Mouse (Mus musculus): Measurements from ENCODE around the gene Gm4175. TPM values are rescaled to one million over a fixed set of nuclear protein-coding genes. Genes with fewer than 3 reads are reported as not detected.

The Gm4175 gene
- polyA plus RNA-seq (2014; fragmentation: Illumina TruSeq; extraction: RNeasy Lipid Tissue Mini Kit (QIAGEN cat#74804); ENCODE audit: low replicate concordance): not detected

GRCm38 (mm10) chr7:21761375-21761774 is at the start of gene Gm4175:
Gene Gm4175, minus strand, starts transcription at chr7:21761475.

DNA sequence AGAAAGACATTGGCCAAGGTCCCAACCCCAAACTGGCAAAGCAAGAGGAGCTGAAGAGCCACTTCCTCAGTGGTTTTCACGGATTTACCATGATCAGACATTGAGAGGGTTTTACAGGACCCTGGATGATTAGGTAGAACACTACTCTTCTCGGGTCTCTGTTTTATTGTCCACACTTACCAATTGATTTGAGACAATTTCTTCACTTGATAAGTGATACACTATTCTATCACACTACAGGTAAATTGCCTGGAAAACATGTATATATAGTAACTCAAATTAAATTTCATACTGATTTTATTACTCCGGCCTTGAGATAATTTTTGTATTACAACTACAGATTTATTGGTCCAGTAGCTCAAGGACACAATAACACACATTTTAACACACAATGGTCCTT is 35.4 kb upstream of the Gm4175 start, which contains the start of gene Gm4177:
Gene Gm4177, minus strand, starts transcription at position 101 of the 400 bp plus-strand sequence.

Other genes with a start within 250 kb of the Gm4175 start
- gene Vmn1r130, start 249.7 kb downstream of the Gm4175 start, polyA plus RNA-seq (2014; fragmentation: Illumina TruSeq; extraction: RNeasy Lipid Tissue Mini Kit (QIAGEN cat#74804); ENCODE audit: low replicate concordance): not detected
- not detected for gene Vmn1r131, start 215.4 kb downstream of the Gm4175 start, polyA plus RNA-seq (2014; fragmentation: Illumina TruSeq; extraction: RNeasy Lipid Tissue Mini Kit (QIAGEN cat#74804); ENCODE audit: low replicate concordance)
- not detected for gene Vmn1r132, start 147.4 kb downstream of the Gm4175 start, polyA plus RNA-seq (2014; fragmentation: Illumina TruSeq; extraction: RNeasy Lipid Tissue Mini Kit (QIAGEN cat#74804); ENCODE audit: low replicate concordance)
- gene Gm4177, start 35.3 kb upstream of the Gm4175 start, polyA plus RNA-seq (2014; fragmentation: Illumina TruSeq; extraction: RNeasy Lipid Tissue Mini Kit (QIAGEN cat#74804); ENCODE audit: low replicate concordance): not detected
- not detected for gene Vmn1r135, start 70.9 kb upstream of the Gm4175 start, polyA plus RNA-seq (2014; fragmentation: Illumina TruSeq; extraction: RNeasy Lipid Tissue Mini Kit (QIAGEN cat#74804); ENCODE audit: low replicate concordance)
- not detected for gene Gm5725, start 82.8 kb upstream of the Gm4175 start, polyA plus RNA-seq (2014; fragmentation: Illumina TruSeq; extraction: RNeasy Lipid Tissue Mini Kit (QIAGEN cat#74804); ENCODE audit: low replicate concordance)
- not detected for gene Gm5891, start 159.8 kb upstream of the Gm4175 start, polyA plus RNA-seq (2014; fragmentation: Illumina TruSeq; extraction: RNeasy Lipid Tissue Mini Kit (QIAGEN cat#74804); ENCODE audit: low replicate concordance)
- gene Vmn1r137, start 233.1 kb upstream of the Gm4175 start, polyA plus RNA-seq (2014; fragmentation: Illumina TruSeq; extraction: RNeasy Lipid Tissue Mini Kit (QIAGEN cat#74804); ENCODE audit: low replicate concordance): not detected